Mouse (Mus musculus) olfactory bulb, adult 2 months (tissue): ENCODE data around the gene Tmem11.

Source experiments
- CTCF ChIP-seq: fragments of 200-500 bp; IDR thresholded peaks from 2 replicates; pipeline ENCODE4 v1.5.1; 2012; ENCODE audit warnings: low read depth, mild to moderate bottlenecking, low read length, moderate library complexity; ENCODE audit not compliant: insufficient read depth
- POLR2A ChIP-seq: fragments of 200-500 bp; IDR thresholded peaks from 2 replicates; pipeline ENCODE4 v1.6.1; 2012; ENCODE audit warnings: mild to moderate bottlenecking, low read depth, low read length, moderate library complexity; ENCODE audit not compliant: insufficient read depth

DNA sequence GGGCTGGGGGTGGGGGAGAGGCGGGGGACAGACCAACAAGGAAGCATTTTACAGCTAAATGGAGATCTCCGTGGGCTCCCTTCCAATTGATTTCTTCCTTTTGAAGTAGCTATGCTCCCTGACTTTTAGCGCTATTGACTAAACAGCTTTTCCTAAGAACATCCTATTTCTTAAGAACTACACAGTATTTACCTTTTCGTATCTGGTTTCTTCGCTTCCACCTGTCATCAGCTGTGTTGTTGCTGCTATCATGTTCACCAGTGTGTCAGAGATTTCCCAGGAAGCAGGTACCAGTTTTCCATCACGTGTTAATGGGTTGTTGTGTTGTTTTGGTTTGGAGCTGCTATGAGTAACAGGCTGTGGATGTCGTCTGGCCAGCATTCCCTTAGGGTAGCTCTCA lies 35.4 kb upstream of the Tmem11 start, which contains the start of gene Natd1:
- TF ChIP-seq POLR2A (no peak), CTCF (no peak)
